Mouse (Mus musculus) gastrocnemius, postnatal 25 days (tissue): Measurements from ENCODE around the gene Rps27. TPM values are rescaled to one million over a fixed set of nuclear protein-coding genes. Genes with fewer than 3 reads are reported as not detected.

Experiments used
- DNase-seq: peaks from one replicate; pipeline ENCODE4 v3.0.0; 2022
- total RNA-seq, 2 experiments: library from RNA; stranded (reverse); gene quantifications; 1 replicate in 1 of 2; 2 replicates in 1 of 2; pipeline ENCODE4 v1.2.3; 2021

Gene Rps27
- total RNA-seq, 2 experiments from 2014 or later = 823 to 860 TPM

DNA sequence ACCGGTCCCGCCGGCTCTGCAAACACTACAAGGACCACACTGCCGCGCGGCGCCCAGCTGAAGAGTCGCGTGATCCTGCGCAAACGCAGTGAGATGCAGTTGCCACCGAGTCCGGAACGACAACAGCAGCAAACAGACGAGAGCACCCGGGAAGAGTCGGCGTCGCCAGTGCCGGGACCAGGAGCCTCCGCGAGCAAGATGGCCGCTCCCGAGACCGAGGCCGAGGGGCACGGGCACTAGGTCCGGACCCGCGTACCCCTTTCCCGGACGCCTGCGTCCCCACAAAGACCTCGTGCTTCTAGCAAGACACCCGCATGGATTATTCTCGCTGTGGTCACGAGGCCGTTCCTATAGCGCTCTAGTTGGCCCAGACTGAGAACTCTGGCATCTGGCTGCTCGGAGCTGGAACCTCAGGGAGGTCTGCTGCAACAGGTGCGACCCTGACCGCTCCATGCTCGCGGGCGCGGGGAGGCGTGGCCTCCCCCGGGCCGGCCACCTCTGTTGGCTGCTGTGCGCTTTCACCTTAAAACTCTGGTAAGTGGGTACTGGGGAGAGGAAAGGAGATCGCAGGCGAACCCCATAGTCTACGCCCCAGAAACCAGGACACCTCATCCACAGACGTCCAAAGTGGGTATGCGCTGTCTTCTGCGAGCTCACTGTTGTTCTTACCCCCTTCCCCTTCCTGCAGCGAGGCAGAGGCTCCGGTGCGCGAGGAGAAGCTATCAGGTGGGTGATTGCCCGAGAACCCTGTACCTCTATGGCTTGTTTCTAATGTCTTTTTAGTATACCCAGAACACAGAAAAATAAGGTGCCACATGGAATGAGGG lies 18.3 kb upstream of the Rps27 start, which contains the start of gene Jtb:
TSS of gene Jtb (plus strand) at position 91 of the 827 bp plus-strand sequence.
- peak; percentile 92 for DNase-seq

GRCm38 (mm10) chr3:90231075-90231474 lies 17.6 kb upstream of the Rps27 start:
- DNase-seq = no peak

DNA sequence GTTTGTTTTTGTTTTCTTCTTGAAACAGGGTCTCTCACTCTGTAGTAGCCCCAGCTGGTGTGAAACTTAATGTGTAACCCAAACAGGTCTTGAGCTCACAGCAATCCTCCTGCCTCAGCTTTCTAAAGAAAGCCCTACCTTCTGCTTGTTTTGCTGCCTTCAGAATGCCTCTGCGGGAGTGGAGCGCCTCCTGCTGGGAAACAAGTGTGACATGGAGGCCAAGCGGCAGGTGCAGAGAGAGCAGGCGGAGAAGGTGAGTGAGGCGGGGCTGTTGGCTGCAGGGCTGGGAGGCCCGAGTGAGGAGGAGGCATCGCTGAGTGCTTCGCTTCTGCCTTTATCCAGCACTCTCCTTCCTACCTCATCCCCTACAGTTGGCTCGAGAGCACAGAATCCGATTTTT lies 10.9 kb upstream of the Rps27 start:
- no peak for DNase-seq

DNA sequence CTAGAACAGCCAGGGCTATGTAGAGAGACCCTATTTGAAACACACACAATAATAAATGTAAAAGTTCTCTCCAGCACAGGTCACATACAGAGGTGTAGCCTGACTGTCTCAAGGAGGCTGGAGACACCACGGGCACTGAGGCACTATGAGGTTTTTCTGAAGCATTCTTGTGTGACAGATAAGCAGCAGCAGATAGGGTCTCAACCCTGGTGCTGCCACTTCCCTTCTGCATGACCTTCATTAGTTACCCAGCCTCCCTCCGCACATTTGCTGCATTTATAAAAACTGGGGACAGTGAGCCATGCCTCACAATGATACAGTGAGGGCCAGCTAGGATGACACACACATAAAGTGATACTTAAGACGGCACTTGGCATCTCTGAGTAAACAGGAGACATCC lies 9.5 kb upstream of the Rps27 start:
- DNase-seq = no peak

DNA sequence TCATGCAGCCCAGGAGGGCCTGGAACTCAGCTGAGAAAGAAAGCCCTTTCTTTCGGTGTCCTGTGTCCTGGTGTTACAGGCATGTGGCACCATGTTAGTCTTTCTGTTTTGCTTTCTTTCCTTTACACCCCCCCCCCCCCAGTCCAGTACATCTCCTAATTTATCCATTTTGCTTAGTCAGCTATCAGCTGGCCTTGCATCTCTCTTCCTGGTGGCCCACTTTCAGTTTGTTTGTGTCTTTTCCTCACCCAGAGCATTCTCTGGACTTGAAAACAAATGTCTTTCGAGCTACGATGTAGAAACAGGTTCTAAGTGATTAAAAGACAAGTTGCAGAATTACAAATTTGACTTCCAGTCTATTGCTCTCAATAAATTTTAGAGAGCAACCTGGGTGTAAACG lies 9.0 kb upstream of the Rps27 start:
- no peak for DNase-seq

DNA sequence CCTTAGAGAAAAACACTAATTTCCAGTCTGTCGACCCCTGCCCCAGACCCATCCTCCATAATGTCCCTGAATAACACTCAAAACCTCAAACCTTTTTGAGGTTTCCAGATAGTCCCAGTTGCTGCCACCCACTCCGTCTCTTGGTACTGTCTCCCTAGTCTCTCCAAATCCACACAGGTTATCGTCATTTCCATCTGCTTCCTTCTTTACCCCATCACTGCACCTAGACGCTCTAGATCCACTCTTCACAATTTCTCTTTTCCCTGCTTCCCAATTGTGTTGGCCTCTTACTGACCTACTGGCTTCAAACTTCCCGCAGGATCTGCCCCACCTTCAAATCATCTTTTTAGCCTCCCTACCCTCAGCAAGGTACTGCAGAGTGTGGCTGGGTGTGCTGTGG lies 7.7 kb upstream of the Rps27 start:
- DNase-seq = no peak

DNA sequence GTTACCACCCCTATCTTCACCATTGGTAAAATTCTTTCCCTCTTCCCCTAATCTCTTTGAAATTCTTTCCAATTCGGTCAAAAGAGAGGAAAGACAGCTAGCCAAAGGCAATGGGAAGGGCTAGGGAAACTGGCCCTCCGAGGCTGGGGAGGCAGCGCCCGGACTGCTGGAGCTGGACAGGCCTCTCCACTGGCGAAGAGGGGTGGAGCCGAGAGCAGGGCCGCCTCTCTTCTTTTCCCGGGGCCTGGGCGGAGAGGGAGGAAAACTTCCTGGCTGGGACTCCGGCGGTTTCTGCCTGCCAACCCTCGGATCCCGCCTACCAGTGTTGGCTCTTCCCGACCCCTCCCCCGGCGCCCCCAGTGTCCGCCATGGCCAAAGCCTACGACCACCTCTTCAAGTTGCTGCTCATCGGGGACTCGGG lies 7.1 kb upstream of the Rps27 start:
- DNase-seq = peak; percentile 80

DNA sequence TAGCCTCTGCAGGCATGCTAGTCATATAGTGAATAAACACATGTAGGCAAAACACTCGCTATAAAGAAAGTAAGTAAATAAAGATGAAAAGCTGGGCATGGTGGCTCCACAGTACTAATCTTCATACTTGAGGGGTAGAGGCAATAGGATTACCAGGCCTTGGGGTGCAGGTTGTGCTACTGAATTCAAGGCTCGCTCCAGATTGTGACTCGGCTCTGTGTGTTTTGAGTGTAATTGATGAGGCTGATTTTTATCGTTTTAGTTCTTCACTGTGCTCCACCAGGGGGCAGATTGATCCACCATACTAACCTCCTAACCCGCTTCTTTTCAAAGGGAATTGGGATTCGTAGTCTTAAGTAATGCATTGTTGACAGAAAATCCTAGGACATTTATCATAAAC lies 6.6 kb upstream of the Rps27 start:
- DNase-seq = no peak

DNA sequence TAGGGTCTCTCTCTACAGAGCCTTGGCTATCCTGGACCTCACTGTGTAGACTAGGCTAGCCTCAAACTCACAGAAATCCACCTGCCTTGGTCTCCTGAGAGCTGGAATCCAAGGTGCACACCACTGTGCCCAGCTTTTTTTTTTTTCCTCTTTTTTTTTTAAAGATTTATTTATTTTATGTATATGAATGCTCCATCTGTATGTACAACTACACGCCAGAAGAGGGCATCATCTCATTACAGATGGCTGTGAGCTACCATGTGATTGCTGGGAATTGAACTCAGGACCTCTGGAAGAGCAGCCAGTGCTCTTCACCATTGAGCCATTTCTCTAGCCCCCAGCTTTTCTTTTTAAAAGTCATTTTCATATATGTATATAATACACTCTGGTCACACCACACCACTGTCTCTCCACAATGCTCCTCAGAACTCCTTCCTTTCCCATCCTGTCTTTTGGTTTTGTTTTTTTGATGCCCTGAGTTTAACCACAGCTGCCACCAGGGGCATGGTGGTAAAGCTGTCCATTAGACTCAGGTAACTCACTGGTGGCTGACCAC lies 2.5 kb upstream of the Rps27 start:
- DNase-seq = no peak

DNA sequence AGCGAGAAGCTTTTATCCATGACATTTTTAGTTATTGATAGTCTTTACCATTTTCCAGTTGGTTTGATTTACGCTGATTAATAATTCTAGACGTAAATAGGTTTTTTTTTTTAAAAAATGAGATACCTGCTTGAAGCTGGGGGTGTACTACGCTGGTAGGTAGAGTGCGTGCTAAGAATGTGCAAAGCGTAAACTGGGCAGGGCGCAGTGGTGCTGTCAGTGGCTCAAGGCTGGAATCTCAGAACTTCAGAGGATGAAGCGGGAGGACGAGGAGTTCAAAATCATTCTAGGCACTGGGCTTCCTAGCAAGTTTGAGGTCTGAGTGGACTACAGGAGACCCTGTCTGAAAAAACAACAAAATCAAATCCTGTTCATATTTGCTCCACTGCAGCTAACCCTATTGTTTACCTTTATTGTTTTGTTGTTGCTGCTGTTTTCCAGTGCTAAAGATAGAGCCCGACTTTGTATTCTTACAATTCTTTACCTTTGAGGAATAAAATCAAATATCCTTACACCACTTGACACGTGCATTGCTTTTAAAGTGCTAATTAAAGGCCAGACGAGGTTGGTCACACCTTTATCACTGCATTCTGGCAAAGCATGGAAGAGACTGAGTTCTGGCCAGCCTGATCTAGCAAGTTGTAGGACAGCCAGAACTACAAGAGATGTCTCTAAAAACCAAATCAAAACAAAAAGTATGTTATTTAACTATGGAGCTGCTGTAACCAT lies 669 bp upstream of the Rps27 start:
- DNase-seq = no peak

DNA sequence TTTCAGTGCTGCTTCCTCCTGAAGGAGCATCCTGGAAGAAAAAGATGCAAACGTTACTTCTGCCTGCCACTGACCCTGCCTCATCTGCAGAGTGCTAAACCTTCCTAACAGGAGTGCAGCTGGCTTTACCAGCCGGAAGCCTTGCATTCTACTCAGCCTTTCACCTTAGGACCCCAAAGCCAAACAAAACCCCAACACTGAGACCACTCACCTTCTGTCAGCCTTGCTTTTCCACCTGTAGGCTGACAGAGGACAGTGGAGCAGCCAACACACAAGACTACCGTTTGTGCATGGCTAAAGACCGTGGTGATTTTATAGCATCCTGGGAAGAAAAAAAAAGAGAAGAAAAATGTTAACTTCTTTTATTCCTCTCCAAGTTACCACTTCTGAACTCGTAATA lies 728 bp downstream of the Rps27 start:
- no peak for DNase-seq

- no peak for DNase-seq
Observed at GRCm38 (mm10) chr3:90211475-90212398, 1.7 kb downstream of the Rps27 start.

DNA sequence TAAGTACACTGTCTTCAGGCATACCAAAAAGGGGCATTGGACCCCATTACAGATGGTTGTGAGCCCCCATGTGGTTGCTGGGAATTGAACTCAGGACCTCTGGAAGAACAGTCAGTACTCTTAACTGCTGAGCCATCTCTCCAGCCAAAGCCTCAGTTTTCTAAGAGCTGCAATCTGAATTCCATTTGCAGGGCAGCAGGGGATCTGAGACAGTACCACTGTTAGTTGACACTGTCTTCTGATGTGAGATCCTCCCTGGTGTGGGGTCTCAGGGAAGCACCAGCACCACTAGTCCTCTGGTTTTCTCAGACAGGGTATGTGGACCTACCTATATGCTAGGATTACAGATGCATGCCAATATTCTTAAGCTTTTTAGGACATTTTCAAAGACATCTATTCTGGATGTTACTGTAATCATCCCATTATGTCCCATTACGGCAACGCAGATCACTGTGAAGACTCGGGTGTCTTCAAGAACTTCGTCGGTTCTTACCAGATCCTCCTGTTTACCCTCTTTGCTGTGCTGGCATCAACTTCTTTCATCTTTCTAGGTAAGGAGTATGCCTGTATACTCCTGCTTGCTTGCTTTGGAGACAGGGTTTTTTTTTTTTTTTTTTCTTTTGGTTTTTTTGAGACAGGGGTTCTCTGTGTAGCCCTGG lies 3.4 kb downstream of the Rps27 start:
- DNase-seq = no peak

DNA sequence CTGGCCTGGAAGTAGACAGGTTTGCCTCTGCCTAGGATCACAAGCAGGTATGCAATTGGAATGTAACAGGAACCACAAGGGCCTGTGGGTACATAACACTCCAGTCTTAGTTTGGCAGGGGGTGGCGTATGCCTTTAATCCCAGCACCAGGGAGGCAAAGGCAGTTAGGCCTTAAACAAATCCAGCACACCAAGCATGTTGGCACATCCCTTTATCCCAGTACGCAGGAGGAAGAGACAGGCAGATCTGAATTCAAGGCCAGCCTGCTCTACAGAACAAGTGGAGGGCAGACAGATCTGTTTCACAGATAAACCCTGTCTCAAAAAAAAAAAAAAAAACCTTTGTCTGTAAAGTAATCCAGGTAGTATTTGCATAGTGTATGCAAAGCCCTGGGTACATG lies 4.8 kb downstream of the Rps27 start:
- DNase-seq = no peak

- no peak for DNase-seq
Observed at GRCm38 (mm10) chr3:90204582-90204981, 8.9 kb downstream of the Rps27 start.

DNA sequence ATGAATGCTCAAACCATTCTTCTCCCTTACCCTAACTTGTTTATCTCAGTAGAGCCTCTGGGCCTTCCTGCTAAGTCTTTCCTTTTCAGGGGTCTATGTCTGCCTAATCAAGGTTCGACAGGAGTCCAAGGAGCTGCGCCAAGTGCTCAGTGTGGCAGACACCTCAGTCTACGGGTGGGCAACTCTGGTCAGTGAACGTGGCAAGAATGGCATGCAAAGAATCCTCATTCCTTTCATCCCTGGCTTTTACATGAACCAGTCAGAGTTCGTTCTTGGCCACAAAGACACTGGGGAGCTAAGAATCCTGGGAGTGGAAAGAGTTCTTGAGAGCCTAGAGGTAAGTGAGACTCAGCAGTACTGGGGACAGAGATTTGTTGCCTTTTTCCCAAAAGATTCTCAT lies 9.8 kb downstream of the Rps27 start:
- DNase-seq = no peak

DNA sequence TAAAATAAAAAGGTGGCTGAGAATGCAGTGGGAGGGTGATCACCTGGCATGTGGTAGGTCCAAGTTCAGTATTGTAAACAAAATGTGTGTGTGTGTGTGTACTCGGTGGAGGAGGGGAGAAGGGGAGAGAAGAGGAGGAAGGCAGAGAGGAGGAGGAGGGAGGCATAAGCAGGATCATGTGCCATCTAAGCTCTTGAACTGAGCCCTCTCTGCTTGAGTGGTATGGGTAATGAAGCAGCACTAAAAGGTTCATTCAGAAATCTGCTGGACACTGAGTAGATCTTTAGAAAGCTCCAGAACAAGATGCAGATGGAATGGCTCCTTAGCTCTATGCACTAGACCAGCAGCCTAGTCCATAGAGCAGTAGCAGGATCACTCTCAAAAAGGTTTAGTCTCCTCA lies 10.6 kb downstream of the Rps27 start:
- no peak for DNase-seq

GRCm38 (mm10) chr3:90197548-90197947 lies 15.9 kb downstream of the Rps27 start:
- DNase-seq = no peak

DNA sequence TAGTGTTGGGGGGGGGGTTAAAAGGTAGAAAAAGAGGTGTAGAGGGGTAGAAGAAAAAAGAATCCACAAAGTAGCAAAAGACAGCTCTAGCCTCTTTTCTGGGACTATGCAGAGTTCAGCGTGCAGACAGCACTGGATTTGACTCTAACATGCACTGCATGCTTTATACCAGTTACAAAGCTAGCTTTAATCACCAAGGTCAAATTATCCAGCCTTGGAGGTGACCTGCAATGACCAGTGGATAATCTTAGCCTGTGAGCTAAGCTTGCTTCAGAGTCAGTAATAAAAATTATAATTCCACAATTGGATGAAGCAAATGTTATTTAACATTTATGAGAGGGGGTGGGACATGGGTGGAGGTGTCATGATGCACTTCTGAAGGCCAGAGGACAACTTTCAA lies 17.8 kb downstream of the Rps27 start:
- no peak for DNase-seq

DNA sequence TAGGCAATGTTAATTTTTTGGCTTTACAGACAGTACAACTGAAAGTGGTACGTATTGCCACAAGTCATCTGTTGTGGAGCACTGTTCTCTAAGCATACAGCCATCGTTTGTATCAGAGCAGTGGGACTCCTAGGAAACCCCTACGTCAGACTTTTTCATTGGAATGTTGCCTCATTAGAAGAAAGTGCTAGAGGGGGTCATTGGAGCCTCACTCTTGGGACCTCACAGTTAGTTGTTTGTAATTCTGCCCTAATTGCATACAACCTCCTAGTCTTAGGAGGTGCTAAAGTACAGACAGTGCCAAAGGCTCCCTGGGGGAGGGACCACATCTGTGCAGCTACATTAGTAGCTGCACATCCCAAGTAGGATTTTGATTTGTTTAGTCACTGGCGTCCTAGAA lies 18.7 kb downstream of the Rps27 start:
- DNase-seq = no peak

DNA sequence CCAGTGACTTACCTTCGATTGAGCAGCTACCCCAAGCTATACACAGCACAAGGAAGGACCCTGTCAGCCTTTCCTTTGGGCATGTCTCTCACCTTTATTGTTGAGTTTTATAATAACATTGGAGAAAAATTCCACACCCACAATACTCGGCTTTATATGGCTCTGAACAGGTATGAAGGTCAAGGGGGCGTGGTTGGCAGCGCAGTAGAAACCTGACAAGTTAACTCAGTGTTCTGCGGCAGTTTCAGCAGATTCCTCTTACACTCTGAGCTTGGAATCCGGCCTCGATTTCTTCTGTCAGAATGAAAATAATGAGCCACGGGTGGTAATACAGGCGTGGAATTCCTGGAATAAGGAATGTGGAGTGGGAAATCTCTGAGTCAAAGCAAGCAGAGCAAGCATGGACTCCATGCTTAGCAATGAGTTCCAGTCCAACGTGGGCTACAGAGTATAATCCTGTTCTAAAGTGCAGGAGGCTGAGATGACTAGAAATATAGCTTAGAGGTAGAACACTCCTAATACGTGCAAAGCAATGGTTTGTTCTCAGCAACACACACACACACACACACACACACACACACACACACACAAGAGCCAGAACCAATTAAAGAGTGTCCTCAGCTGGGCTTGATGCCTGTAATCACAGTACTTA lies 22.5 kb downstream of the Rps27 start:
- no peak for DNase-seq
